Mouse (Mus musculus): Measurements from ENCODE around the gene Frmd8. TPM values are rescaled to one million over a fixed set of nuclear protein-coding genes. Genes with fewer than 3 reads are reported as not detected.

The Frmd8 gene
- total RNA-seq, 1 experiment, result 35.7 TPM

DNA sequence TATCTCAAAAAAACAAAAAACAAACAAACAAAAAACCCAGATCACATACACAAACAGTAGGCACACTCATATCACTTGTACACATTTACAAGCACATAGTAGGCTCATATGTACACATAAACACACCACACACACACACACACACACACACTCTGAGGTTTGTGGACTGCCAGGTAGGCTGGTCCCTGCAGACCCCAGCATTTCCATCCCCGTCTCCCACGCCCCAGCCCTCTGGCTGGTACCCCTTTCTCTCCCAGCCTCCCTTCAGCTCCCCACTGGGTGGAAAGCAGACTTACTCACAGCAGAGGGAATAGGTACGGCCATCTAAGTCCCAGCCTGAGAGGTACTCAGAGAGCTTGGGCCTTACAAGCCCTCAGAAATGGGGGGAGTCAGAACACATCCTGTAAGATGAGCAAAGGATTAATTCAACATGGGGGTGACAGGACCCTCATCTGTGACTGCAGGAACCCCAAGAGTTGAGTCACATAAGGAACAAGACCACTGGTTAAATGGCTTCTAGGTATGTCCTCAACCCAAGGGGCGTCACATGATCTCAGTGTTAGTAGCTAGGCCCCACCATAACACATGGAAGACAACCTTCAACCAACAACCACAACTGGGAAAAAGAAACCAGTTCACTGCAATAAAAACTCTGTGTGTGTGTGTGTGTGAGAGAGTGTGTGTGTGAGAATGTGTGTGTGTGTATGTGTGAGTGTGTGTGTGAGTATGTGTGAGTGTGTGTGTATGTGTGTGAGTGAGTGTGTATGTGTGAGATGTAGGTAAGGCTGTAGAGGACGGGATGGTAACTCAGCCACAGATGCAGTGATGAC lies 49.0 kb downstream of the Frmd8 start:
- peaks cover 12 to 24% of the 10 kb centered on the region in 2 experiments for H3K4me1 ChIP-seq (ENCODE audit: control insufficient read depth in 2 of 2, insufficient read depth in 2 of 2, low read length in 2 of 2, poor library complexity in 1 of 2)
- no peak overlapping the region for H3K9ac ChIP-seq (ENCODE audit: insufficient read depth, low read depth, low read length, poor library complexity, severe bottlenecking)
- no peak overlapping the region for H3K4me3 ChIP-seq (ENCODE audit: insufficient read depth in 1 of 2, low read depth in 1 of 2, low read length in 2 of 2, poor library complexity in 1 of 2, severe bottlenecking in 1 of 2)
- TF ChIP-seq ZC3H11A (IDR thresholded peaks at IDR 0.05; ENCODE audit: borderline replicate concordance, low read depth, low read length) (no peak), MAFK (IDR thresholded peaks at IDR 0.05; ENCODE audit: insufficient read depth, low read depth, low read length) (no peak), ZNF384 (IDR thresholded peaks at IDR 0.05; ENCODE audit: low read depth, low read length) (no peak)
- no peak for DNase-seq (ENCODE audit: low read depth, low spot score)
- peaks cover 4% of the 10 kb centered on the region; the same call in 1 of the 2 replicates for H3K36me3 ChIP-seq (ENCODE audit: control insufficient read depth, insufficient read depth, low read length, poor library complexity, severe bottlenecking)
- no peaks in the 10 kb centered on the region for H3K9me3 ChIP-seq (ENCODE audit: control insufficient read depth, insufficient read depth, low read depth, low read length)
- in situ Hi-C loops (cut with MboI; ENCODE audit: low sequenced_read_pairs in 2 of 2, unreplicated experiment in 2 of 2), result no loop called here
- no peak overlapping the region for H3K27ac ChIP-seq (ENCODE audit: insufficient read depth, low read depth, low read length, poor library complexity, severe bottlenecking)

DNA sequence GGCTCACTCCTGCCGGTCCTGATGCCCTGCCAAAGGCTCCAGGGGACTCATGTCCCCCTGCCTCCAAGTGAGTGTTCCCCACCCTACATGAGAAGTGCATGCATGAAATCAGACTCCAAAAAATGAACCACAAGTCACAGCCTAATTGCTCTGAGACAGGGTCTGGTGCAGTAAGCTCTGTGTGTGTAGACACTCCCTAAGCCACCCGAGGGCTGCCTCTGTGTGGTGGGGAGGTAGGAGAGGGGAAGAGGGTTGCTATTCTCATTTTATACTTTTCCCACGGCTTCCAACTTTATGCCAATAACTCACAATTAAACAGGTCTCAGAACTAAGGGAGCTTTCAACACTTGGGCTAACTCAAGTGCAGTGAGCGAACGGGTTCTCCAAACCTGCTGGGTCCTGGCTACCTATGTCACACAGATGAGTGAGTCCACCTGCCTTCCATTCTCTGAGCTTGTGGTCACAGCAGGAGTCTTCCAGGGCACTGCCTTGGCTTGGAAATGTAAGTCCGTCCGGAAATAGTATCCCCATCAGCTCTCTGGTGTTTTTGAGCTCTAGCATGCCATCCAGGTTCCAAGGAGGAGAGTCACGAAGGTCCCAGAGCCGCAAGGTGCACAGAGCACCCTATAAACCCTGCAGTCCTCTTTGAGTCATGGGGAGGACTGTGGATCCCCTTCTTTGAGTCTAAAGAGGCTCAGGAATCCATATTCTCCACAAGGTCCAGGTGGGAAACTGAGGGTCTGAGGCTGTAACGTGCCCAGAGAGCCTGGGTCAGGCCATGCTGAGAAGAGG lies 50.1 kb downstream of the Frmd8 start:
- in situ Hi-C loops (cut with MboI; ENCODE audit: low sequenced_read_pairs in 2 of 2, unreplicated experiment in 2 of 2), result no loop called here
- no peak for DNase-seq (ENCODE audit: low read depth, low spot score)
- H3K4me1 ChIP-seq (ENCODE audit: control insufficient read depth in 2 of 2, insufficient read depth in 2 of 2, low read length in 2 of 2, poor library complexity in 1 of 2), result peaks cover 12 to 22% of the 10 kb centered on the region in 2 experiments
- no peaks in the 10 kb centered on the region for H3K9me3 ChIP-seq (ENCODE audit: control insufficient read depth, insufficient read depth, low read depth, low read length)
- H3K9ac ChIP-seq (ENCODE audit: insufficient read depth, low read depth, low read length, poor library complexity, severe bottlenecking), result peak overlapping the region; percentile 44; the same call in 1 of the 2 replicates
- TF ChIP-seq ZC3H11A (IDR thresholded peaks at IDR 0.05; ENCODE audit: borderline replicate concordance, low read depth, low read length), result no peak
- TF ChIP-seq HCFC1 (IDR thresholded peaks at IDR 0.05; ENCODE audit: borderline replicate concordance, insufficient read depth, low read length), result no peak
- TF ChIP-seq CHD2 (IDR thresholded peaks at IDR 0.05; ENCODE audit: low read depth, low read length), result no peak
- TF ChIP-seq ZNF384 (IDR thresholded peaks at IDR 0.05; ENCODE audit: low read depth, low read length), result no peak
- no peak for TF ChIP-seq MAFK (IDR thresholded peaks at IDR 0.05; ENCODE audit: insufficient read depth, low read depth, low read length)
- H3K4me3 ChIP-seq (ENCODE audit: insufficient read depth in 1 of 2, low read depth in 1 of 2, low read length in 2 of 2, poor library complexity in 1 of 2, severe bottlenecking in 1 of 2), result peak overlapping the region; percentile 29; a peak in 3 of 4 replicates
- no peak overlapping the region for H3K27ac ChIP-seq (ENCODE audit: insufficient read depth, low read depth, low read length, poor library complexity, severe bottlenecking)
- H3K36me3 ChIP-seq (ENCODE audit: control insufficient read depth, insufficient read depth, low read length, poor library complexity, severe bottlenecking), result peaks cover 4% of the 10 kb centered on the region; the same call in 1 of the 2 replicates

DNA sequence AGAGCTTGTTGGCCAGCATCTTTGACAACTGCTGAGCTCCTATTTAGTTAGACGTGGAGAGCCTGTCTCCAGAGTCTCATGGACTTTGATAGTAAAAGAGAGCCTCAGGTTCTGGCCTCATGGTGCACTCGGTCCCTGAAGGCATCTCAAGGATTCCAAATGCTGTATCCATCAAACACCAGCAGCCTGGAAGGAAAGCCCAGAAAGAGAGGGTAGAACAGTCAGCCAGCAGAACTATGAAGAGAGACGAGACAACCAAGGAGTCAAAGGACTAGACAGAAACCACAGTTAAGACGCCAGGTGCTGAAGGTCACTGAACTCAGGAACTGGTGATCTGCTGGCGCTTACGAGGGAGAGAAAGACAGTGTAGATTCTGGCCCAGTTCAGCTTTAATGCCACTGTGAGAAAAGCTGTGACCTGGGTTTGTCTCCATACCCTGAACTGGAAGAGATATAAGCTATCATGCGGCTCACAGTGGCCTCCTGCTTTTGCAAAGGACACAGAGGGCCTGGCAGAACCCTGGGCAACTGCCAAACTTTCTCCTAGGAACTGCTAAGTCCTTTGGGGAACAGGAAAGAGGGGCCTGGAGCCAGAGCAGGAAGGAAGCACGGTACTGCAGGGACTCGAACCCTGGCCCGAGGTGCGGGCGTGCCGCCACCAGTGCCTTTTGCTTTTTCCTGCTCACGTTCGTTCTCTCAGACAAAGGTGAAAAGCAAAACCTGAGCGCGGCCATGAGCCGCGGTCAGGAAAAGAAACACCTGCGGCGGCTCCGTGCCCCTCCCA lies 50.8 kb downstream of the Frmd8 start:
- H3K36me3 ChIP-seq (ENCODE audit: control insufficient read depth, insufficient read depth, low read length, poor library complexity, severe bottlenecking), result peaks cover 4% of the 10 kb centered on the region; the same call in 1 of the 2 replicates
- no peak for DNase-seq (ENCODE audit: low read depth, low spot score)
- peaks cover 12 to 22% of the 10 kb centered on the region in 2 experiments for H3K4me1 ChIP-seq (ENCODE audit: control insufficient read depth in 2 of 2, insufficient read depth in 2 of 2, low read length in 2 of 2, poor library complexity in 1 of 2)
- H3K9me3 ChIP-seq (ENCODE audit: control insufficient read depth, insufficient read depth, low read depth, low read length), result no peaks in the 10 kb centered on the region
- TF ChIP-seq ZNF384 (IDR thresholded peaks at IDR 0.05; ENCODE audit: low read depth, low read length) (no peak), MAFK (IDR thresholded peaks at IDR 0.05; ENCODE audit: insufficient read depth, low read depth, low read length) (no peak), CHD2 (IDR thresholded peaks at IDR 0.05; ENCODE audit: low read depth, low read length) (no peak), ZC3H11A (IDR thresholded peaks at IDR 0.05; ENCODE audit: borderline replicate concordance, low read depth, low read length) (no peak), HCFC1 (IDR thresholded peaks at IDR 0.05; ENCODE audit: borderline replicate concordance, insufficient read depth, low read length) (no peak)
- H3K4me3 ChIP-seq (ENCODE audit: insufficient read depth in 1 of 2, low read depth in 1 of 2, low read length in 2 of 2, poor library complexity in 1 of 2, severe bottlenecking in 1 of 2), result peak overlapping the region; percentile 29; a peak in 3 of 4 replicates
- no peak overlapping the region for H3K27ac ChIP-seq (ENCODE audit: insufficient read depth, low read depth, low read length, poor library complexity, severe bottlenecking)
- in situ Hi-C loops (cut with MboI; ENCODE audit: low sequenced_read_pairs in 2 of 2, unreplicated experiment in 2 of 2), result no loop called here
- H3K9ac ChIP-seq (ENCODE audit: insufficient read depth, low read depth, low read length, poor library complexity, severe bottlenecking), result peak overlapping the region; percentile 44; the same call in 1 of the 2 replicates

- H3K9me3 ChIP-seq (ENCODE audit: control insufficient read depth, insufficient read depth, low read depth, low read length), result no peaks in the 10 kb centered on the region
- H3K4me3 ChIP-seq (ENCODE audit: insufficient read depth in 1 of 2, low read depth in 1 of 2, low read length in 2 of 2, poor library complexity in 1 of 2, severe bottlenecking in 1 of 2), result no peak overlapping the region; a peak in 2 of 4 replicates
- DNase-seq (ENCODE audit: low read depth, low spot score), result no peak
- no peak for TF ChIP-seq MAFK (IDR thresholded peaks at IDR 0.05; ENCODE audit: insufficient read depth, low read depth, low read length)
- H3K36me3 ChIP-seq (ENCODE audit: control insufficient read depth, insufficient read depth, low read length, poor library complexity, severe bottlenecking), result peaks cover 4% of the 10 kb centered on the region; the same call in 1 of the 2 replicates
- H3K4me1 ChIP-seq (ENCODE audit: control insufficient read depth in 2 of 2, insufficient read depth in 2 of 2, low read length in 2 of 2, poor library complexity in 1 of 2), result peaks cover 13 to 31% of the 10 kb centered on the region in 2 experiments
- in situ Hi-C loops (cut with MboI; ENCODE audit: low sequenced_read_pairs in 2 of 2, unreplicated experiment in 2 of 2), result no loop called here
- peak overlapping the region; percentile 9; the same call in 1 of the 2 replicates for H3K9ac ChIP-seq (ENCODE audit: insufficient read depth, low read depth, low read length, poor library complexity, severe bottlenecking)
- H3K27ac ChIP-seq (ENCODE audit: insufficient read depth, low read depth, low read length, poor library complexity, severe bottlenecking), result no peak overlapping the region
Observed at GRCm38 (mm10) chr19:5823266-5823839, 51.7 kb downstream of the Frmd8 start.
